Mouse (Mus musculus) T-helper 17 cell (primary cell): ENCODE measurements around the gene Kif1a.

ENCODE experiments used
- in situ Hi-C, 2 experiments: fragments of 300-600 bp; cut with MboI, MseI; formaldehyde crosslinking; loops; 1 replicate in 1 of 2; 2 replicates in 1 of 2; pipeline ENCODE4 v1.15.1; 2025; ENCODE audit warnings: high pct_unique_total_duplicates in 2 of 2

Kif1a gene

DNA sequence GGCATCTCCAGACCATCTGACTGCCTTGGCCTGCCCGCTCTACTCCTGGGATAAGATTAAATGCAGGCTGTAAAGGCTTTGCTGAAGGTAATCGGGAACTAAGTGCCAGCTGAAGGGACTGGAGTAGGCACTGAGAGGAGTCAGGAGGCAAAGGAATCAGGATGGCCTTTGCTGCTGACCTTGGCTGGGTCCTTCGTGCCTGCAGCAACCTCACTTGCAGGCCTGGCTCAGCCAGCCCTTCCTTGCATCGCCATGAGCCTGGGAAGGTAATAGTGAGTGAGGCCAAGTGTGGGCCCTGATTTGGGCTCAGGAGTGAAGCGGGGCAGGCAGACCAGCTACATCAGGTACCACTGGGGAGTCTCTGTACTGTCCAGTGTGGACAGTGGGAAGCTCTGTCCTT is 2.8 kb downstream of the Kif1a start:
- in situ Hi-C loops: no loop called here

DNA sequence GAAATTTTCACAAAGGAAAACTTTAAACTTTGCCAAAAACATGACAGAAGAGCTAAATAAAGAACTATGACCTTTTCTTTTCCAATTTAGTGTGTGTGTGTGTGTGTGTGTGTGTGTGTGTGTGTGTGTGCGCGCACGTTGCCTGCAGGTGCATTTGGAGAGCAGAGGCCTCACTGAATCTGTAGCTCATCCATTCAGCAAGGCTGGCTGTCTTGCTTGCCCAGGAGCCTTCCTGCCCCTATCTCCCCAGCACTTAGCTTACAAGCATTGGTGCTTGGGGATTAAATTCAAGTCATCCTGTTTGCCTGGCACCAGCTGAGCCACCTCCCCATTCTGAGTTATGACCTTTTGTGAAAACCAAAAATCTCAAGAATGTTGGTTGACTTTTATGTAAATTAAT is 9.2 kb downstream of the Kif1a start:
- in situ Hi-C loops: no loop called here

DNA sequence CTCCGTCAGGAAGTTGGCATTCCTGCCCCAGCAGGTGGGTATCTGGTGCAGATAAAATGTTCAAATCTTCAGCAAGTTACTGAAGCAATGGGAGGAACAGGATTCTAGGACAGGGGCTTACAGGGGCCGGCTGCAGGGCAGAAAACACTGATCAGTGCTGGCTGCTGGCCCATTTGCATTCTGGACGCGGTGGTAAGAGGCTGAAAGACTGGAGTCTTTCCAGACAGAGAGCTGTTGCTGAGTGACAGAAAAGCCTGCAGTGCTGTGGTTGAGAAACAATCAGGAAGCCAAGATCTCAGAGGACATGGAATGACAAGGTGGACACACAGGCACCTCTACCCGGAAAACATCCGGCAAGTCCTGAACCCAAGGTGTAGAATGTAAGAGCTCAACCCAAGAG is 16.6 kb downstream of the Kif1a start:
- in situ Hi-C loops: no loop called here

DNA sequence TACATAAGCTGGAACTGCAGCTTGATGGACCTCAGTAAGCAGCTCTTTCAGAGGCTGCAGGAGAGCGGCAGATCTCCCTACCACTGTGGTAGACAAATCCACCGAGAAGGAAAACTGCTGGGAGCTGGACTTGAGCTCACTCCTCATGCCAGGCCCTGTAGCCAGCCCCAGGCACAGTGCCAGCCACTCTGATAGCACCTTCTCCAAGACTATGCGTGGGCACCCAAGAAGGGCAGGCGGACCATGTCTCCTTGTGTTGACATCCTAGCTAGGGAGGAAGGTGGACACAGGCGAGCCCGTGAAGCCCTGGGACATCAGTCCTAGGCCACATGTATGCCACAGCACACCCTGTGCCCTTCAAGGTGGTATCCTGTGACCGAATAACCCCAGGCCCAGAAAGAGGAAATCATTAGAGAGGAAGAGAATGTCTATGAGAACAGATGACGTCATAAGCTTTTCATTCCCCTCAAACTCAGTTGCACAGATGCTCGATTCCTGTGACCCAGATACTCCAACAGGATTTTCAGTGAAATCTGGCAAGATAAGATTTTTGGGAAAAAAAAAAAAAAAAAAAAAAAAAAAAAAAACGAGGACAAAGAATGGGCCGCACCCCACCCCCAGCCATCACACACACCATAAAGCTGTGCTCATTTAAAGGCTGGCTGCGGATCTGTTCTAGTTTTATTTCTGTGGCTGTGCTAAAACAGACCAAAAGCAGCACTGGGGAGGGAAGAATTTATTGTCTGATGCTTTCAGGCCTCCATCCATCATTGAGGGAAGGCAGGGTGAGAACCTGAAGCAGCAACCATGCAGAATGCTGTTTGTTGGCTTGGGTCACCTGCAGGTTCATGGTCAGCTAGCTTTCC is 18.1 kb downstream of the Kif1a start:
- in situ Hi-C loops: no loop called here

DNA sequence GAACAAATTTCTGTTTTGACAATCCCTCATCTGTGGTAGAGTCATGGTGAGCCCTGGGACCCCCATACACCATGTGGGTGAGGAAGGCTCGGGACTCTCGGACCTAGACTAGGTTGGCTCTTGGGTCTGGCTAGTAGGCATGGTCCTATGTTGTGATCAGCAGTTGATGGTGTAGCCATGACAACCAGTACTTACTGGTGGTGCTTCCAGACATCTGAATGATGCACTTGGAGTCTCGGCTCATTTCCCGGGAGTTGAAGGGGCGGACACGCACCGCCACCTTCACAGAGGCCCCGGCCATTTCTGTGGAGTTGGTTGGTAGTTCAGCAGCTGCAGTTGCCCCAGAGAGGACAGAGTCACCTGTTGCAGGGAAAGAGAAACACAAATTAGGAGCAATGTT is 19.6 kb downstream of the Kif1a start:
- in situ Hi-C loops: no loop called here

DNA sequence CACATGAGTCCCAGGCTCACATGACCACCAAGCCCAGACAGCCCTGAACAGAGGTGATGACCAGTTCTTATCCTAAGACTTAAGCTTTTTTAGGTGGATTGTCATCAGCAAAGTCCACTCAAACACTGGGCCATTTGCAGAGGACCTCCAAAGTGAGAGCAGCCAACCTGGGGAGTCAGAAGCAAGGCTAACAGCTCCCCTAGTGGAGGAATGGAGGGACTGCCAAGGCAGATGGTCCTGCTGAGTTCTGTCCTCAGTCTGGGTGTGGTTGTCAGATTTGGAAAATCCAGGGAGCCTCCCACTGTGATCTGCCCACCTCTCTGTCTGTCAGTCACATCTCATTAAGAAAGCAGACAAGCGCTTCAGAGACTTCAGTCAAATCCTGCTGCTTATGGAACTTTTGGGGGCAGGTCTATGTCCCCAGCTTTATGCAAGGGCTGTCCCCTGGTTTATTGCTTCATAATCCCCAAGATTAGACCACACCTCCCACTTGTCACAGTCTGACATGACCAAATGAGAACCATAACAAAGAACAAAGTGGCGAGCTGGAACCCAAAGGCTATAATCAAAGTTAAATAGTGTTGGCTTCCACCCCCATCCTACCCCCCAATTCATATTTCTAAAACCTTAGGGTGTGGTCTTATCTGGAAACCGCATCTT is 20.7 kb downstream of the Kif1a start:
- in situ Hi-C loops: no loop called here

DNA sequence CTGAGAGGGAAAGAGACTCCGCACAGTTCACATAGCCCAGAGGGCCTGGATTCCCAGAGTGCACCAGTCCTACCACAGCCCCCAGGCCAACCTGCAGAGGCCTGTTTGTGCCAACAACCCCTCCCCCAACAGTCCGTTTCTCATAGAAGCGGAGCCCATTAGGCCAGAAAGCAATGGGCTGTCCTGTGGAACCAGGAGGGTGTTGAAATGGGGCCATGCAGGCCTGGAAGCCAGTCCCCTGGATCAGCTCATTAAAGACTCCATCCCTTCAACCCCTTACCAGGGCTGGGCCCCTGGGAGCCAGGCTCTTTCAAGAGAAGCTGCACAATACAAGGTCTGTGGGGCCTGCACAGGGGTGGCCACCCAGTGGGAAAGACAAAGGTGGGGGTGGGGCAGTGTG is 22.1 kb downstream of the Kif1a start:
- in situ Hi-C loops: loop anchor here in 1 of 2 experiments (5.0 to 10.0 kb wide), 2 partner anchors 57 to 1035 kb away; no protein-coding TSS in a partner anchor

DNA sequence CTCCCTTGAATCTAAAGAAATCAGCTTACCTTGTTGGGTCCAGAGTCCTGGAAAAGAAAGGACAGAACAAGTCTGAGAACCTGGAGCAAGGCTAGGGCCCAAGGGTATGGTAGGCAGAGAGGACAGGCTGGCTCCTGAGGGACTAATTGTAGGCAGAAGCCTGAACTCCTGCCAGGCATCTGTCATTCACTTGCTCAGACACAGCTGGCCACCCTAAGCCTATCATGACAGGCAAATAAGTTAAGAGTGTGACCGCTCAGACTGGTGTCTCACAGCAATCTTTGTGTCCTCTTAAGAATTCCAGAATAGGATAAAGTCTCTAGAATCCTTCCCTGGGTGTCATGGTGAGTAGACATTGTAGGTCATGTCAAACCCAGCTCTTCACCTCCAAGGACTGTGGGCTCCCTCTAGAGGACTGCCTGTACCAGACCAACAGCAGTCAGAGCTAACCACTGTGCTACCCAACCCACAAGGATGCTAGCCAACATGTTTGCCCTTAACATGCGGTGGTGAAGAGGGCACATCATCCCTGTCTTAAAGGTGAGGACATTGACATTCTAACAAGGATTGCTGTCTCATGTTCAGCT is 29.4 kb downstream of the Kif1a start:
- in situ Hi-C loops: loop anchor here in 1 of 2 experiments (10.0 kb wide), 1 partner anchor 1028 kb away; no protein-coding TSS in a partner anchor

DNA sequence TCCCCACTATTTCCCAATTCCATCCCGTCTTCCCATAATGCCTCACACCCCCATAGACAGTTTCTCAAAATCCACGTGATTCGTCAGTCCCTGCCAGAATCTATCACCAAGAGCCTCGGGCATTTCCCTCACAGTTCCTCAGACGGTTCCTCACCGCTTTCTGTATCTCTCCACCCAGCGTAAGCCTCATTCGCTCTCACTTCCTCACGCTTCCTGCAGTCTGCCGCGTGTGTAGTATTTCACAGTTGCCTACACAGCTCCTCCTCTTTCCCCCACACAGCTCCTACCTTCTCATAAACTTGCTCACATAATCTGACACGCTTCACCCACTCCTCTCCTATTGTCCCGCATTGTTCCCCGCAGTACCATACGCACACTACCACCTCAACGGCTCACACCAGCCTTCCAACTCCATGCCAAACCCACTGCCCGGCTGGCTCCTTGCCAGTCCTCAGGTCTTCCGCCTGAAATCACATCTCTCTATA is 30.2 kb downstream of the Kif1a start:
- in situ Hi-C loops: loop anchor here in 1 of 2 experiments (10.0 kb wide), 1 partner anchor 1027 kb away; no protein-coding TSS in a partner anchor

DNA sequence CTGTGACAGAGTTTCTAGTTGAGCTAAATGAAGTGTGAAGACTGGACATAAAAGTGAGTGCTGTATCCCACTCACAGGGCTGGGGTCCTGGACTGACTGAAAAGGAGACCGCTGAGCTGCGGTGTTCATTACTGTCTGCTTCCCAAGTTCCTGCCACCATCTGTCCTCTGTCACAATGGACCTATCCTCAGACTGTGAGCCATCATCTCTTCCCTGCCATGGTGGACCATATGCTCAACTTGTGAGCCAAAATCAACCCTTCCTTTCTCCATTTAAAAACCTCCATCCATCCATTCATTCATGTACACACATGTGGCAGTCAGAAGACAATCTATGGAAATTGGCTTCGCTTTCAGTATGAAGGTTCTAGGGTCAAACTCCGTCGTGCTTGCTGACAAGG is 30.9 kb downstream of the Kif1a start:
- in situ Hi-C loops: loop anchor here in 1 of 2 experiments (10.0 kb wide), 1 partner anchor 1026 kb away; no protein-coding TSS in a partner anchor

DNA sequence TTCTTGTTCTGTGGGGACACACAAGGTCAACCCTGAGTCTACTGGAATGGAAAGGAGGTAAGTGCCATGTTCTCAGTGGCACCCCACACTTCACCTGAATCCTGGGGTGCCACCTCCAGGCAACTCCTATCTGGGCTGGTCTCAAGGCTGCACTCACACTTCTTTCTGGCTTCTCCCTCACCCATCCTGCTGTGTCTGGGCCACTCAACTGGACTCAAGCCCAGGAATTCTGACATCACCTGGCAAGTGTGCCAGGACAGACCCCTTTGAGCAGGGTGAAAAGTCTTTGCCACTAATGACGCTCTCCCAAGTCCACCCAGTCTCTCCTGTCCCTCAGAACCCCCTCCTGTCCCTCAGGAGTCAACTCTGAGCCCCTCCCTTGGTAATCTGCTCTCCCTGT is 33.2 kb downstream of the Kif1a start:
- in situ Hi-C loops: no loop called here

DNA sequence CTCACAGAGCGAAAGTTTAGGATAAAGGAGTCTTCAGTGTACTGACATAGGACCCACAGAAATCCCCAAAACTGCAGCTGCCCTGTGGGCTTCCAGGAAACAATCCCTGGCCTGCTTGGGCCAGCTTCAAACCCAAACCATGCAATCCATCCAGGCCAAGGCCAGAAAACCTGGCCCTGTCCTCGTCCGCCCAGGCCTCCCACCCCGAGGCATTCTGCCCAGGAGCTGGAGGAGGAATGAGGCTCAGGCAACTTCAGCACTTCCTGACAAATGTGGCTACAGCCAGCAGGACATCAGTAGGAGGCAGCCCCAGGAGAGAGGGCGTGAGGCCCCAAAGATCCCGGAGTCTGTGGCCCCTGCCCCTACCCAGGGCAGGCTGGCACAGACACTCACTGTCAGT is 36.1 kb downstream of the Kif1a start:
- in situ Hi-C loops: no loop called here

DNA sequence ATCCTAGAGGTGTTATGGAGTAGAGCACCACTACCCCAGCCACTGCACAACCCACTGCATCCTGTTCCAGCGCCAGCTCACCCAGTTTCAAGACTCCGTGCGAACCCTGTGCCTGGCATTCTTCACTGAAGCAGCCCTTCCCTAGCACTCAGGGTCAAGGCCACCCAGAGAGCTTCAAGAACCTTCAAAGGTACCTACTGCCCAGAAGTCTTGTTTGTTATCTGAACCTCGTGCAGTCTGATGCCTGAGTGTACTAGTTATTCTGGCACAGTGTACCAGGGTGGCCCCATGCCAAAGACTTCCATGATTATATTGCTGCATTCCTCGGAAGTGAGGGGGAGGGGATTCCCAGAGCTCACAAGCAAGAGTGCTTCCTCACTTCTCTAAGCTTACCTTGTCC is 38.1 kb downstream of the Kif1a start:
- in situ Hi-C loops: no loop called here

DNA sequence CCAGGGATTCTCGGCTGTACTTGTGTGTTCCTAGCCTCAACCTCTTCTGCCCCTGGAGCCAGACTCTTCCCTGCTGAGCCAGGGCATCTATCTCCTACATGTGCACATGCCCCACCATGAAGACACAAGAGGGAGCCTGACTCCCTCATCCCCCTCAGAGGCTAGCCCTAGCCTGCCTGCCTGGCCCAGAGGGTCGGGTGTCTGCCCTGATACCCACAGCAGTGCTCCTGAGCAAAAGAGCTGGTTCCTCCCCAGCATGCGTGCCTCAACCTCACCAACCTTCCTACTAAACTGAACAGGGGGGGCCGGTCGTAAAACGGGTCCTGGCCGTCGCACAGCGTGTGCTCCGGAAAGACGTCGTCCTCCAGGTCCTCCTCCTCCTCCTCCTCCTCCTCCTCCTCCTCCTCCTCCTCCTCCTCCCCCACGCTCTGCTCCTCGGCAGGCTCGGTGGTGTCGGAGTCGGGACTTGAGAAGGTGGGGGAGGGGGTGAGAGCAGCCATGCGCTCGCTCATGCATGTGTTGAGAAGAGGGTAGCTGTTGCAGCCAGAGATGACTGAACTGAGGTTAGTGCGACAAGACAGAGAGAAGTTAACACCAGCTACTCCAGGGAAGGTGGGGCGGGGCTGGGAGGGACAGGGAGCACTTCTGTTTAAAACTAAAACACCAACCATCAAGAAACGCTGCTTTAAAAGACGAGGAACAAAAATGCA is 50.5 kb downstream of the Kif1a start:
- in situ Hi-C loops: no loop called here

DNA sequence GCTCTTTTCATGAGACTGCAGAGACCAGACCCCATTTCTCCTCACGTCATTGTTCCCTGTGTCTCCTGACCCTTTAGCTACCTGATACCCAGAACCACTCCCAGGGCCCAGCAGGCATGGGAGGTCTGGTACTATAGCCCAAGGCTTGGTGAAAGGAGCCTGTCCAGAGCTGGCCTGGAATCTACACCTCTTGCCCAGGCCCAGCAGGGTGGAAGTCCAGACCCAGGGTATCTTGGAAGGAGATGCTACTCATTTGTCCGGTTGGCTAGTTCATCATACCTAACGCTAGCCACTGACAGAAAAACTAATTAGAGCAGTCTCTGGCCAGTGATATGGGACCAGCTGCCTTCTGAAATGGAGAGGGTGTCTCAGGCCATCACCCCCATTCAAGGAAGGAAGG is 51.7 kb downstream of the Kif1a start:
- in situ Hi-C loops: no loop called here

DNA sequence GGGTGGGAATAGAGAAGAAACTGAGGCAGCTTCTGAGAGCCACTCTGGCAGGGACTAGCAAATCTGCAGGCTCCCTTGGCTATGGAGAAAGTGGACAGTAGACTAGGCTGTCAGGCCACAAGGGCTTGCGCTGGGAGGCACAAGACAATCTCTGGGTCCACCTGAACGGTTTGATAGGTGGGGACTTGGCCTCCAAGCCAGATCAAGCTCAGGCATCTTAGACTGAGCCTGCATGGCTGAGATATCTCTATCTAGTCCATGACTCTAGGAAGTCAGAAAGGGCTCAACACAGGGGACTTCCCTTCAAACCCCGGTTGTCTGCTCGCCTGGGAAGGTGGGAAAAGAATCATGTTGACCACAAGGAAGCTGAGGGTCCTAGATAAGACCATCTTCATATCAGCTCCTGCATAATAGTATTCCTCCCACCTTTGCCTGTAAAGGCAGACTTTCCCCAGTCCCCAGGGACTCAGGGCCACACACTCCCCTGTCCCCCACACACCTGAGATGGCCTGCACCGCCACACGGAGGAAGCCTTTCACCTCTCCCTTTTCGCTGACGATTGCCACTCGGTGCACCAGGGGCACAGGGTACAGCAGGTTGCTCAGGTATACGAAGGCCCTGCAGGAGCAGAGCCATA is 55.5 kb downstream of the Kif1a start:
- in situ Hi-C loops: no loop called here

DNA sequence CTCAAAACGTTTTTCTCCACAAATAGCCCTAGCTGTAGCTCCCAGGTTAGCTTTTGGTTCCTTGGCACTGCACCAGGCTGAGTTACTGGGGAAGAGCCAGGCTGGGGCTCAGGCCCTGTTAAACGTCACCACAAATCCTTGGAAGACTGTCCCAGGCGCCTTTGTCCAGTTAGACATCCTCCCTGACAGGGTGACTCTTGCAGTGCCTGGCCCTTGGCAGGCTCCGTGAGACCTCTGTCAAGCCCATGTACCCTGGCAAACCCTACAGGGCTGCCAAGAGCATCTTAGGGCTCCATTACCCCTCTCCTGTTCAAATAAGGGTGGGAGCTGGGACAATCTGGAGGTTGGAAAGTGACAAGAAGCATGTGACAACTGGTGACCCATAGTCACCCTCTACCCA is 65.8 kb downstream of the Kif1a start:
- in situ Hi-C loops: no loop called here

DNA sequence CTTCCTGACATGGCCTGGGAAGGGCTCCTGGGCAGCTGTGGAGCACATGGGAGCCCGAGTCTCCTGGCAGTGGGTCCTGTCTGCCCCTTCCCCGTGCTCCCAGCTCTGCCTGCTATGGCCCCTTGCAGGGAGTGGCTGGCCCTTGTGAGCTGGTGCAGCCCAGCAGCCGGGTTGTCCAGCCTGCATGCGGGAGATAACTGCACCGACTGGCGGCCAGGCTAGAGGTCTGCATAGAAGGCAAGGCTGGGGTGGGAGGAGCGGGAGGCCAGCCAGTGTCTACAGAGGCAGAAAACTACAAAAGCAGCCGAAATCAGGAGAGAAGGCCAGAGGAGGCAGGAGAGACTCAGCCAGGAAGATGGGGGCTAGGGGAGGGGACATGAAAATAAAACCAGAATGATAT is 67.8 kb downstream of the Kif1a start:
- in situ Hi-C loops: no loop called here

DNA sequence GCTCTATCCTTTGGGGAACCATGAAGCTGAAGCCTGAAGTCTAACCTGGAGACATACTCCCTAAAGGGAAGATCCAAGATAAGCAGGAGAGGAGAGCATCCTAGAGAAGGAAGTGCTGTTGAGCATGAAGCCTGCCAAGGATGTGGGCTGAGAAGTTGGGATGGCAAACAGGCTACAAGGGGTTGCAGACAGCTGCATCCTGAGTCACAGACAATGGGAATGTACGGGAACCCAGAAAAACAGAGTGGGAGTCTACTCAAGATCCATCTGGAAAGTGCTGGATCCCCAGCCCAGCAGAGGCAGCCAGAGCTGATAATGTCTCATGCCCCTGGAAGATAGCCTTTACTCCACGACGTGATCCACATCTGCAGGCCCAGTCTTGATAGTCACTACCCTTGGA is 70.6 kb downstream of the Kif1a start:
- in situ Hi-C loops: no loop called here

DNA sequence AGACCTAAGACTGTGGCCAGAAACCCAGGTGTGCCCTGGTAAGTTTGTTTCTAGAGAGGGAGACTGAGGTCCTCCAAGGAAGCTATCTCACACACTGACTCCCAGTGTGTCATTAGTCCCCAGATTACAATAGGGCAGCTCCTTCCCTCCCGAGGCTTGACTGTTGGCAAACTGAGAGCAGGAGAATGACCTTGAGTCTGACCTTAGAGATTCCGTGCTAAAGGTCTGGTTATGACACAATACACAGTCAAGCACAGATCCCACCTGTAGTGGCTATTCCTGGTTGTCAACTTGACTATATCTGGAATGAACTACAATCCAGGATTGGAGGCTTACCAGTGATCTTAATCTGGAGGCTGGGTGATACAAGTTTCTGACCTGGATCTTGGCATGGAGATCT is 71.7 kb downstream of the Kif1a start:
- in situ Hi-C loops: no loop called here

DNA sequence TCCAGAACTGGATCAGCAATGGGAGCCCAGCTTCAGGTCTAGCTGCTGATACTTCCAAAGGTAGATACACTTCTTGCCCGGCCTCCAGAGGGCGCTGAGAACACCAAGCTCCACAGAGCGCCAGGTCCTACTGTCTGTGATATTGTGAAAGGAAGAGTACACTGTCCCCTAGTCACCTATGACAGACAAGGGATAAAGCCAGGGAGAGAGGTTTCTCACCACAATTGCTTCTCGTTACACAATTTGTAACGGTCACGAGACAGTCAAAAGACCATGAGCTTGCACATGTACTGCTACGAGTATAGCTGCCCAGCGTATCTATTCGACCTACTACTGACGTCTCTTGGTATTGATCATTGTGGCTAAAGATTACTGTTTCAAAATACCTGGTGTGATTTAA is 72.4 kb downstream of the Kif1a start:
- in situ Hi-C loops: loop anchor here in 1 of 2 experiments (10.0 kb wide), 1 partner anchor 435 kb away; the partner anchor contains the start of gene Olfr1411
